Mouse (Mus musculus) hindbrain, embryonic 14.5 days (tissue): ENCODE data around the gene Nedd9. TPM values are rescaled to one million over a fixed set of nuclear protein-coding genes. Genes with fewer than 3 reads are reported as not detected.

Source experiments
- ATAC-seq: fragments of 200-750 bp; cut with Nextera tagmentation; 2 replicates; pipeline ENCODE4 v1.8.0; 2017; ENCODE audit warnings: moderate number of reproducible peaks, mild to moderate bottlenecking, moderate TSS enrichment, moderate library complexity; ENCODE audit not compliant: low FRiP score
- DNase-seq: peaks from one replicate; pipeline ENCODE4 v3.0.0-alpha.2; 2015; ENCODE audit warnings: low spot score
- H3K27ac ChIP-seq: fragments of 300-500 bp; sonication (generic); 2 replicates; pipeline ENCODE4 v1.5.1; 2014; ENCODE audit warnings: mild to moderate bottlenecking, moderate library complexity
- H3K27me3 ChIP-seq: fragments of 300-500 bp; sonication (generic); 2 replicates; pipeline ENCODE4 v1.6.1; 2014; ENCODE audit warnings: mild to moderate bottlenecking, low read length, mixed read lengths; ENCODE audit not compliant: control insufficient read depth, insufficient read depth
- H3K36me3 ChIP-seq: fragments of 300-500 bp; sonication (generic); replicated peaks from 2 replicates; pipeline ENCODE4 v1.6.1; 2014; ENCODE audit not compliant: control insufficient read depth, insufficient read depth
- H3K4me1 ChIP-seq: fragments of 300-500 bp; sonication (generic); replicated peaks from 2 replicates; pipeline ENCODE4 v1.6.1; 2014; ENCODE audit warnings: antibody characterized with exemption, low read length, mixed read lengths; ENCODE audit not compliant: control insufficient read depth, insufficient read depth
- H3K4me2 ChIP-seq: fragments of 300-500 bp; sonication (generic); replicated peaks from 2 replicates; pipeline ENCODE4 v1.6.1; 2014; ENCODE audit warnings: mild to moderate bottlenecking, moderate library complexity
- H3K4me3 ChIP-seq: fragments of 300-500 bp; sonication (generic); replicated peaks from 2 replicates; pipeline ENCODE4 v1.5.1; 2014; ENCODE audit warnings: mild to moderate bottlenecking, low read length
- H3K9ac ChIP-seq: fragments of 300-500 bp; sonication (generic); 2 replicates; pipeline ENCODE4 v1.6.1; 2014
- H3K9me3 ChIP-seq: fragments of 300-500 bp; sonication (generic); 2 replicates; pipeline ENCODE4 v1.6.1; 2016; ENCODE audit warnings: low read length; ENCODE audit not compliant: control insufficient read depth
- WGBS: fragments of 180-500 bp; shearing (Covaris S2); extraction: QIAGEN DNeasy Blood & Tissue Kit; methylation state at CpG from one replicate; pipeline ENCODE4 v1.1.7; 2014; 5-methylcytosine and 5-hydroxymethylcytosine counted together
- polyA plus RNA-seq: library from polyadenylated mRNA; unstranded; fragments of >200 nt; fragmentation: Nextera tagmentation; extraction: Ambion mirVana; gene quantifications from 2 replicates; pipeline ENCODE4 v1.2.1, GENCODE M21; 2014

Nedd9 gene
- polyA plus RNA-seq, 1 experiment from 2014 or later = 15.2 TPM

GRCm38 (mm10) chr13:41341422-41341821 is 145.7 kb downstream of the Nedd9 start:
- WGBS = 64% methylated on average over 9 of the region's 9 CpGs
- H3K4me2 ChIP-seq = no peak overlapping the region
- ATAC-seq (no peak), DNase-seq (no peak)
- peaks cover 15% of the 10 kb centered on the region; the same call in 1 of the 2 replicates for H3K4me1 ChIP-seq
- H3K27me3 ChIP-seq = no peaks in the 10 kb centered on the region
- no peak overlapping the region for H3K9ac ChIP-seq
- no peak overlapping the region for H3K27ac ChIP-seq
- H3K36me3 ChIP-seq = 0 out of 2 replicates have a peak, but pooled peaks cover 5% of the 10 kb centered on the region
- H3K4me3 ChIP-seq = no peak overlapping the region
- H3K9me3 ChIP-seq = no peaks in the 10 kb centered on the region

GRCm38 (mm10) chr13:41339653-41340351 is 147.4 kb downstream of the Nedd9 start:
- peak; percentile 48 for DNase-seq
- H3K36me3 ChIP-seq = 0 out of 2 replicates have a peak, but pooled peaks cover 5% of the 10 kb centered on the region
- no peaks in the 10 kb centered on the region for H3K27me3 ChIP-seq
- H3K9ac ChIP-seq = no peak overlapping the region
- 0 out of 2 replicates have a peak, but pooled peaks cover 7% of the 10 kb centered on the region for H3K4me1 ChIP-seq
- H3K4me2 ChIP-seq = peak overlapping the region; percentile 19; the same call in 1 of the 2 replicates
- WGBS = 58% methylated on average over 22 of the region's 22 CpGs
- no peaks in the 10 kb centered on the region for H3K9me3 ChIP-seq
- H3K4me3 ChIP-seq = no peak overlapping the region
- ATAC-seq = peak; percentile 84; the same call in 1 of the 2 replicates
- H3K27ac ChIP-seq = peak overlapping the region; percentile 67

- Histone ChIP-seq H3K27ac (peak overlapping the region; percentile 63; the same call in 1 of the 2 replicates), H3K36me3 (0 out of 2 replicates have a peak, but pooled peaks cover 5% of the 10 kb centered on the region), H3K9me3 (no peaks in the 10 kb centered on the region), H3K4me3 (no peak overlapping the region), H3K27me3 (no peaks in the 10 kb centered on the region), H3K4me1 (0 out of 2 replicates have a peak, but pooled peaks cover 7% of the 10 kb centered on the region), H3K4me2 (no peak overlapping the region), H3K9ac (no peak overlapping the region)
- WGBS = 64% methylated on average over 5 of the region's 5 CpGs
- DNase-seq (peak; percentile 46), ATAC-seq (no peak; the same call in 1 of the 2 replicates)
Observed at GRCm38 (mm10) chr13:41339195-41339594, 148.0 kb downstream of the Nedd9 start.

GRCm38 (mm10) chr13:41337407-41337806 is 149.8 kb downstream of the Nedd9 start:
- H3K9ac ChIP-seq = no peak overlapping the region
- H3K4me1 ChIP-seq = peaks cover 7% of the 10 kb centered on the region; the same call in 1 of the 2 replicates
- no peaks in the 10 kb centered on the region for H3K27me3 ChIP-seq
- ATAC-seq (no peak), DNase-seq (no peak)
- 98% methylated on average over 2 of the region's 2 CpGs for WGBS
- H3K4me2 ChIP-seq = no peak overlapping the region
- H3K9me3 ChIP-seq = no peaks in the 10 kb centered on the region
- no peak overlapping the region for H3K4me3 ChIP-seq
- no peak overlapping the region for H3K27ac ChIP-seq
- H3K36me3 ChIP-seq = 0 out of 2 replicates have a peak, but pooled peaks cover 5% of the 10 kb centered on the region

- H3K9me3 ChIP-seq = no peaks in the 10 kb centered on the region
- peaks cover 7% of the 10 kb centered on the region; the same call in 1 of the 2 replicates for H3K4me1 ChIP-seq
- H3K27ac ChIP-seq = no peak overlapping the region
- H3K9ac ChIP-seq = no peak overlapping the region
- ATAC-seq = no peak
- WGBS = 59% methylated on average over 6 of the region's 6 CpGs
- H3K4me3 ChIP-seq = no peak overlapping the region
- no peak overlapping the region for H3K4me2 ChIP-seq
- no peak for DNase-seq
- no peaks in the 10 kb centered on the region for H3K27me3 ChIP-seq
- 0 out of 2 replicates have a peak, but pooled peaks cover 5% of the 10 kb centered on the region for H3K36me3 ChIP-seq
Observed at GRCm38 (mm10) chr13:41336260-41336659, 150.9 kb downstream of the Nedd9 start.

GRCm38 (mm10) chr13:41335767-41336166 is 151.4 kb downstream of the Nedd9 start:
- Histone ChIP-seq H3K9ac (no peak overlapping the region), H3K27me3 (no peaks in the 10 kb centered on the region), H3K4me1 (peaks cover 7% of the 10 kb centered on the region; the same call in 1 of the 2 replicates), H3K4me2 (no peak overlapping the region), H3K4me3 (no peak overlapping the region), H3K9me3 (no peaks in the 10 kb centered on the region), H3K36me3 (0 out of 2 replicates have a peak, but pooled peaks cover 5% of the 10 kb centered on the region), H3K27ac (no peak overlapping the region)
- DNase-seq (no peak), ATAC-seq (no peak)
- WGBS = 86% methylated on average over 5 of the region's 5 CpGs

GRCm38 (mm10) chr13:41334641-41335000 is 152.5 kb downstream of the Nedd9 start:
- no peaks in the 10 kb centered on the region for H3K9me3 ChIP-seq
- no peak for DNase-seq
- no peak for ATAC-seq

GRCm38 (mm10) chr13:41333889-41334640 is 153.1 kb downstream of the Nedd9 start:
- Histone ChIP-seq H3K4me1 (peaks cover 8% of the 10 kb centered on the region; the same call in 1 of the 2 replicates), H3K9me3 (no peaks in the 10 kb centered on the region), H3K27ac (no peak overlapping the region), H3K27me3 (no peaks in the 10 kb centered on the region), H3K4me2 (no peak overlapping the region), H3K9ac (no peak overlapping the region), H3K36me3 (0 out of 2 replicates have a peak, but pooled peaks cover 5% of the 10 kb centered on the region), H3K4me3 (no peak overlapping the region)
- DNase-seq (no peak), ATAC-seq (no peak)
- 81% methylated on average over 14 of the region's 14 CpGs for WGBS

More at GRCm38 (mm10) chr13:41334641-41335000, 152.5 kb downstream of the Nedd9 start:
- H3K4me3 ChIP-seq = no peak overlapping the region
- no peak overlapping the region for H3K27ac ChIP-seq
- H3K4me2 ChIP-seq = no peak overlapping the region
- H3K36me3 ChIP-seq = 0 out of 2 replicates have a peak, but pooled peaks cover 5% of the 10 kb centered on the region
- H3K4me1 ChIP-seq = peaks cover 7% of the 10 kb centered on the region; the same call in 1 of the 2 replicates
- H3K9ac ChIP-seq = no peak overlapping the region
- no peaks in the 10 kb centered on the region for H3K27me3 ChIP-seq
- 76% methylated on average over 5 of the region's 5 CpGs for WGBS
